Mouse (Mus musculus) kidney, postnatal 10 days (tissue): ENCODE results near the gene Nrl.

Source experiments
- DNase-seq: peaks from one replicate; pipeline ENCODE4 v3.0.0; 2021; ENCODE audit warnings: mixed read lengths

Nrl gene

GRCm38 (mm10) chr14:55524785-55525184 is at the start of gene Nrl:
Gene Nrl (minus strand): TSS chr14:55524981.
- no peak for DNase-seq

- DNase-seq: no peak
Measured at GRCm38 (mm10) chr14:55571760-55572159, 47.0 kb upstream of the Nrl start.

DNA sequence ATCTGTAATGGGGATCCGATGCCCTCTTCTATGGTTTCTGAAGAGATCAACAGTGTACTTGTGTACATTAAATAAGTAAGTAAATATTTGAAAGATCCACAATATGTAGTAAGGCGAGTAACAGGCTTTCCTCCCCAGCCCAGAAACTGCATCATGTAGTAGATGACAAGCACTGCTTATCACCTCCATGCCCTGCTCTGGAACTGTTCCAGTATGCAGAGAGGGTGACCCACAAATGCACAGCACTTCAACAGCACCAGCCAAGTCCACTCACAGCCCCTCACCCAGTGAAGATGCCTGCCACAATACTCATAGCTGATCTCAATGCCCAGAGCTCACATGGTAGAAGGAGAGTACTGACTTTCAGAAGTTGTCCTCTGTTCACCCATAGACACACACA is 45.8 kb upstream of the Nrl start:
- no peak for DNase-seq

GRCm38 (mm10) chr14:55567496-55567895 is 42.7 kb upstream of the Nrl start:
- DNase-seq: no peak

DNA sequence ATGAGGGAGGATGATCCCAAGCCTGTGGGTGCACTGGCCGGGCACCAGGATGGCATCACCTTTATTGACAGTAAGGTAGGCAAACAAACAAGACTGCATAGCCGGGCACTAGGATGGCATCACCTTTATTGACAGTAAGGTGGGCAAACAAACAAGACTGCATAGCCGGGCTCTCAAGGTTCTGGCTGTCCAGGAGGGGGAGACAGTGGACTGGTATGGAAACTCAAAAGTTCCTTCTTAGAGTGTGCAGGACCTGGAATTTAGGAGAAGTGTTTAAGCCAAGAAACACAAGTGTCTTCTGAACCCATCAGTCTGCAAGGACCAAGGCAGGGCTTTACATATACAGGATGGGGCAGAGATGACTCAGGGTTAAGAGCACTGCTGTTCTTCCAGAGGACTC is 41.0 kb upstream of the Nrl start:
- DNase-seq: no peak

GRCm38 (mm10) chr14:55563249-55563648 is 38.5 kb upstream of the Nrl start:
- DNase-seq: no peak

GRCm38 (mm10) chr14:55561860-55562259 is 37.1 kb upstream of the Nrl start:
- no peak for DNase-seq

- DNase-seq: peak; percentile 99
Measured at GRCm38 (mm10) chr14:55560202-55561073, 35.7 kb upstream of the Nrl start, which contains the start of gene A730061H03Rik. Gene A730061H03Rik (minus strand): TSS chr14:55560406.

- DNase-seq: peak; percentile 96
Measured at GRCm38 (mm10) chr14:55559799-55560201, 35.0 kb upstream of the Nrl start, which contains the start of gene Dcaf11. Gene Dcaf11 (plus strand): TSS chr14:55560006.

GRCm38 (mm10) chr14:55558740-55559448 is 34.1 kb upstream of the Nrl start:
- DNase-seq: no peak

DNA sequence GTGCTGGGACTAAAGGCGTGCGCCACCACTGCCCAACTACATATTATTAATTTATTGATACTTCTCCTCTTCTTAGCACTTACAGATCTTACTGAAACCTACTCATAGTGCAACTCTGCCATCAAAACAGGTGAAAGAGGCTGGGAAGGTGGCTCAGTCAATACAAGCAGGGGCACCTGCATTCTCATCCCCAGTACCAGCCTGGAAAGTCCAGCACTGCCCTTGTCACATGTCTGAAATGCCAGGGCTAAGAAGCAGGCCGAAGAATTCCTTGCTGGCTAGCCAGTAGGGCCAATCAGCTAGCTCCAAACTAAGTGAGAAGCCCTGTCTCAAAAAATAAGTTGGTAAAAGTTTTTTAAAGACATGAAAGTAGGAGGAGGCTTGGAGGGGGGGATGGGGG is 32.8 kb upstream of the Nrl start:
- DNase-seq: no peak

GRCm38 (mm10) chr14:55557003-55557402 is 32.2 kb upstream of the Nrl start:
- peak; percentile 92 for DNase-seq

DNA sequence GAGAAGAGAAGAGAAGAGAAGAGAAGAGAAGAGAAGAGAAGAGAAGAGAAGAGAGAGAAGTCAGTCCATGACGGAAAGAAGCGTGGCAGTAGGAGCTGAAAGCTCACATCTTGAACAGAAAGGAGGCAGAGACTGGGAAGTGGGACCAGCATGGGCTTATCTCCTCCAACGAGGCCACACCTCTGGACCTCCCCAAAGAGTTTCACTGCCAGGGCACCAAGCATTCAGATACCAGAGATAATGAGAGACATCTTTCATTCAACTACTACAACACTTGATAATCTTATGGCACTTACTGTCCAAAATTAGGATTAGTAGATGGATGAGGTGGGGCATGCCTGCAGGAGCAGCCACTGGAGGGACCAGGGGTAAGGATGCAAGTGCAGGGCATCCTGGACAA is 31.0 kb upstream of the Nrl start:
- no peak for DNase-seq

- no peak for DNase-seq
Measured at GRCm38 (mm10) chr14:55554635-55555034, 29.9 kb upstream of the Nrl start.

GRCm38 (mm10) chr14:55551794-55552193 is 27.0 kb upstream of the Nrl start:
- DNase-seq: no peak

- DNase-seq: no peak
Measured at GRCm38 (mm10) chr14:55551347-55551746, 26.6 kb upstream of the Nrl start.

- no peak for DNase-seq
Measured at GRCm38 (mm10) chr14:55550191-55550590, 25.4 kb upstream of the Nrl start.

- peak; percentile 43 for DNase-seq
Measured at GRCm38 (mm10) chr14:55544334-55544733, 19.6 kb upstream of the Nrl start.

GRCm38 (mm10) chr14:55542268-55542667 is 17.5 kb upstream of the Nrl start:
- DNase-seq: no peak

DNA sequence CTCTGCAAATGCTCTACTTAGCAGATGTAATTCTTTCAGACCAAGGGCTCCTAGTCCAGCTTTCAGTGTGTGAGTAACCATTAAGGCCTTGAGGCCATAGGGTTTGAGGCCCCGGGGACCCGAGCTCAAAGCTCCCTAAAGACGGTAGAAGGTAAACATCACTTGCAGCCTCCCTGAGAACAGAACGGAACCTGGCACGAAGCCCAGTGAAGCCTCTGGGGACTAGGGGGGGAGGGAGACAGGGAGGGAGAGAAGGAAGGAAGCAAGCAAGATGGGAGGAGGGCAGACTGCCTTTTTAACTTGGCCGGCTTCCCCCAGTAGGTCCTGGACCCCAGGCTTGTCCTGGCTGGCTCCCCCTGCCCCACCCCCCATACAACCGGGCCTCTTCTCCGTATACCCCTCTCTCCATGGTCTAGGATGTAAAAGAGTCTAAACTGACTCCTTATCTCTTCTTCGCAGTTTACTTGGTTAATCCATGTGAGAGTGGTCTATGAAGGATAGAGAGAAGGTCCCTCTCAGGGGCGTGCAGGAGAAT is 16.1 kb upstream of the Nrl start:
- DNase-seq: peak; percentile 93

GRCm38 (mm10) chr14:55540067-55540786 is 15.4 kb upstream of the Nrl start, which contains the start of gene Pck2:
Gene Pck2 (plus strand): TSS chr14:55540266.
- DNase-seq: peak; percentile 93

DNA sequence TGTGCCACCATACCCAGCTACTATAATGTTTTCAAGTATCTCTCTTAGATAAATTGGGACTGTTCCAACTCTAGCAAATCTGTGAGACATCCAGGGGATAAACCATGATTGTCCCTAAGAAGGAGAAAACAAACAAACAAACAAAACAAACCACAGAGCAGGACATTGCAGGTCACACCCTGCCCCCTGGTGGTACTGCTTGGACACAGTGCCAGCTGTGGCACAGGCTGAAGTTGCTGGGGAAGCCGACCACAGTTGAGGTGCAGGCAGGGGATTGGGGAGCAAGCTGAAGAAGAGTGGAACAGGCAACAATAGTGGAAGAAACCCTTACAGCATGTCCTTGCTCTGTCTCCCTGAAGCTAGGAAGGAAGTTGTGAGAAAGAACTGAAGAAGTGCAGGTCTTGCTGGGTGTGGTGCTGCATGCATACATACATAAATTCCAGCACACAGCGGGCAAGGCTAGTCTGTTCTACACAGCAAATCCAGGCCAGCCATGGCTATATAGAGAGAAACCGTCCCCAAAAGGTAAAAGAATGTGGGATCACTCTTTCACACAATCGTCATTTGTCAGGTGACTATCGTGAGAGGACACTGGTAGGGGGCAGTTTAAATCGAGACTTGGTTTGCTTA is 11.4 kb upstream of the Nrl start:
- peak; percentile 78 for DNase-seq
